Mouse (Mus musculus) brown adipose tissue, adult 24 weeks (tissue): Measurements from ENCODE around the gene Cdc42se2. TPM values are rescaled to one million over a fixed set of nuclear protein-coding genes. Genes with fewer than 3 reads are reported as not detected.

Experiments
- H3K27ac ChIP-seq: fragments of 200-500 bp; replicated peaks from 2 replicates; pipeline ENCODE4 v1.5.1; 2012; ENCODE audit warnings: low read depth, mild to moderate bottlenecking, low read length
- H3K4me1 ChIP-seq: fragments of 200-500 bp; 2 replicates; pipeline ENCODE4 v1.6.1; 2012; ENCODE audit warnings: low read length, mixed read lengths; ENCODE audit not compliant: control insufficient read depth, insufficient read depth, insufficient read length
- H3K4me3 ChIP-seq: fragments of 200-500 bp; 2 replicates; pipeline ENCODE4 v1.5.1; 2012; ENCODE audit warnings: low read depth, mild to moderate bottlenecking, low read length, moderate library complexity; ENCODE audit not compliant: insufficient read depth
- polyA plus RNA-seq: library from polyadenylated mRNA; stranded (reverse); fragments of >200 nt; gene quantifications from 2 replicates; pipeline ENCODE4 v1.2.4, GENCODE M21; 2012; ENCODE audit not compliant: missing spikeins, insufficient read depth, insufficient read length

Gene Cdc42se2
- polyA plus RNA-seq = 11.8 and 18.7 TPM in 2 replicates

- H3K4me1 ChIP-seq = no peaks in the 10 kb centered on the region
- peak within 1 kb of the TSS; percentile 90 for H3K4me3 ChIP-seq
- H3K27ac ChIP-seq = peak within 1 kb of the TSS; percentile 74
These were observed at the start of gene Cdc42se2 for GRCm38 (mm10) chr11:54787488-54788474. Gene Cdc42se2, minus strand, starts transcription at chr11:54787675.

GRCm38 (mm10) chr11:54836106-54836505 lies 48.6 kb upstream of the Cdc42se2 start:
- Histone ChIP-seq H3K4me3 (no peak overlapping the region), H3K27ac (no peak overlapping the region), H3K4me1 (no peaks in the 10 kb centered on the region)

GRCm38 (mm10) chr11:54834596-54834995 lies 47.1 kb upstream of the Cdc42se2 start:
- no peak overlapping the region for H3K27ac ChIP-seq
- H3K4me1 ChIP-seq = no peaks in the 10 kb centered on the region
- H3K4me3 ChIP-seq = no peak overlapping the region

GRCm38 (mm10) chr11:54833833-54834232 lies 46.4 kb upstream of the Cdc42se2 start:
- no peaks in the 10 kb centered on the region for H3K4me1 ChIP-seq
- H3K4me3 ChIP-seq = no peak overlapping the region

GRCm38 (mm10) chr11:54826819-54827218 lies 39.3 kb upstream of the Cdc42se2 start:
- no peaks in the 10 kb centered on the region for H3K4me1 ChIP-seq
- H3K4me3 ChIP-seq = no peak overlapping the region
- no peak overlapping the region for H3K27ac ChIP-seq

More at GRCm38 (mm10) chr11:54833833-54834232, 46.4 kb upstream of the Cdc42se2 start:
- no peak overlapping the region for H3K27ac ChIP-seq

GRCm38 (mm10) chr11:54825774-54826173 lies 38.3 kb upstream of the Cdc42se2 start:
- no peak overlapping the region for H3K4me3 ChIP-seq
- no peak overlapping the region for H3K27ac ChIP-seq
- no peaks in the 10 kb centered on the region for H3K4me1 ChIP-seq

GRCm38 (mm10) chr11:54823467-54823866 lies 36.0 kb upstream of the Cdc42se2 start:
- H3K27ac ChIP-seq = no peak overlapping the region
- H3K4me3 ChIP-seq = no peak overlapping the region
- H3K4me1 ChIP-seq = no peaks in the 10 kb centered on the region

- Histone ChIP-seq H3K4me1 (no peaks in the 10 kb centered on the region), H3K4me3 (no peak overlapping the region), H3K27ac (no peak overlapping the region)
These were observed 32.0 kb upstream of the Cdc42se2 start for GRCm38 (mm10) chr11:54819489-54819888.

- Histone ChIP-seq H3K4me3 (no peak overlapping the region), H3K4me1 (peaks cover 3% of the 10 kb centered on the region; the same call in 1 of the 2 replicates), H3K27ac (no peak overlapping the region)
These were observed 30.0 kb upstream of the Cdc42se2 start for GRCm38 (mm10) chr11:54817449-54817848.

GRCm38 (mm10) chr11:54815659-54816058 lies 28.2 kb upstream of the Cdc42se2 start:
- peaks cover 3% of the 10 kb centered on the region; the same call in 1 of the 2 replicates for H3K4me1 ChIP-seq
- no peak overlapping the region for H3K27ac ChIP-seq

GRCm38 (mm10) chr11:54812812-54813516 lies 25.5 kb upstream of the Cdc42se2 start:
- Histone ChIP-seq H3K4me3 (no peak overlapping the region), H3K27ac (0 out of 2 replicates have a peak overlapping the region, but pooled peaks have one; percentile 15), H3K4me1 (peaks cover 3% of the 10 kb centered on the region; the same call in 1 of the 2 replicates)

More at GRCm38 (mm10) chr11:54815659-54816058, 28.2 kb upstream of the Cdc42se2 start:
- no peak overlapping the region for H3K4me3 ChIP-seq

- H3K4me1 ChIP-seq = peaks cover 3% of the 10 kb centered on the region; the same call in 1 of the 2 replicates
- H3K27ac ChIP-seq = no peak overlapping the region
- H3K4me3 ChIP-seq = no peak overlapping the region
These were observed 24.8 kb upstream of the Cdc42se2 start for GRCm38 (mm10) chr11:54812314-54812713.

- Histone ChIP-seq H3K4me3 (no peak overlapping the region), H3K27ac (no peak overlapping the region), H3K4me1 (peaks cover 6% of the 10 kb centered on the region)
These were observed 23.6 kb upstream of the Cdc42se2 start for GRCm38 (mm10) chr11:54811054-54811453.

GRCm38 (mm10) chr11:54809582-54809981 lies 22.1 kb upstream of the Cdc42se2 start:
- no peak overlapping the region for H3K27ac ChIP-seq
- no peak overlapping the region for H3K4me3 ChIP-seq
- H3K4me1 ChIP-seq = peaks cover 10% of the 10 kb centered on the region

- H3K4me1 ChIP-seq = peaks cover 7% of the 10 kb centered on the region
- peak overlapping the region; percentile 61 for H3K27ac ChIP-seq
- H3K4me3 ChIP-seq = no peak overlapping the region
These were observed 20.7 kb upstream of the Cdc42se2 start for GRCm38 (mm10) chr11:54808177-54808576.
